Mouse (Mus musculus) hindbrain, embryonic 10.5 days (tissue): Measurements from ENCODE around the gene Wnt2. TPM values are rescaled to one million over a fixed set of nuclear protein-coding genes. Genes with fewer than 3 reads are reported as not detected.

Source experiments
- DNase-seq: peaks from one replicate; pipeline ENCODE4 v3.0.0-alpha.2; 2017; ENCODE audit warnings: low spot score
- H3K27ac ChIP-seq: fragments of 300-500 bp; sonication (generic); 2 replicates; pipeline ENCODE4 v1.5.1; 2016; ENCODE audit warnings: mild to moderate bottlenecking, moderate library complexity
- H3K27me3 ChIP-seq: fragments of 300-500 bp; sonication (generic); 2 replicates; pipeline ENCODE4 v1.6.1; 2016; ENCODE audit warnings: mild to moderate bottlenecking; ENCODE audit not compliant: poor library complexity, insufficient read depth, severe bottlenecking
- H3K36me3 ChIP-seq: fragments of 300-500 bp; sonication (generic); 2 replicates; pipeline ENCODE4 v1.6.1; 2016; ENCODE audit warnings: mild to moderate bottlenecking, moderate library complexity
- H3K4me1 ChIP-seq: fragments of 300-500 bp; sonication (generic); replicated peaks from 2 replicates; pipeline ENCODE4 v1.6.1; 2016; ENCODE audit warnings: mild to moderate bottlenecking
- H3K4me3 ChIP-seq: fragments of 300-500 bp; sonication (generic); 2 replicates; pipeline ENCODE4 v1.5.1; 2016; ENCODE audit warnings: mild to moderate bottlenecking, moderate library complexity
- H3K9me3 ChIP-seq: fragments of 300-500 bp; sonication (generic); 2 replicates; pipeline ENCODE4 v1.6.1; 2016; ENCODE audit warnings: mild to moderate bottlenecking, moderate library complexity
- WGBS: fragments of 180-500 bp; shearing (Covaris S2); methylation state at CpG from one replicate; pipeline ENCODE4 v1.1.7; 2016; 5-methylcytosine and 5-hydroxymethylcytosine counted together
- polyA plus RNA-seq: library from polyadenylated mRNA; unstranded; fragments of >200 nt; fragmentation: Nextera tagmentation; extraction: Ambion mirVana; gene quantifications from 2 replicates; pipeline ENCODE4 v1.2.1, GENCODE M21; 2016

The Wnt2 gene
- polyA plus RNA-seq, 1 experiment from 2014 or later: 1.0 TPM

- Histone ChIP-seq H3K36me3 (no peaks in the 10 kb centered on the region), H3K27me3 (no peaks in the 10 kb centered on the region), H3K4me3 (no peak overlapping the region), H3K4me1 (peaks cover 3% of the 10 kb centered on the region; the same call in 1 of the 2 replicates), H3K27ac (no peak overlapping the region), H3K9me3 (no peaks in the 10 kb centered on the region)
- DNase-seq: no peak
- WGBS: 82% methylated on average over 1 of the region's 1 CpGs
Observed at GRCm38 (mm10) chr6:17969815-17970214, 60.6 kb downstream of the Wnt2 start.

GRCm38 (mm10) chr6:17968467-17969144, 61.8 kb downstream of the Wnt2 start:
- Histone ChIP-seq H3K9me3 (no peaks in the 10 kb centered on the region), H3K27ac (0 out of 2 replicates have a peak overlapping the region, but pooled peaks have one; percentile 37), H3K27me3 (no peaks in the 10 kb centered on the region), H3K4me1 (peaks cover 4% of the 10 kb centered on the region; the same call in 1 of the 2 replicates), H3K4me3 (no peak overlapping the region), H3K36me3 (no peaks in the 10 kb centered on the region)
- DNase-seq: peak; percentile 94
- WGBS: 76% methylated on average over 1 of the region's 1 CpGs

- peaks cover 2% of the 10 kb centered on the region; the same call in 1 of the 2 replicates for H3K4me1 ChIP-seq
- H3K9me3 ChIP-seq: no peaks in the 10 kb centered on the region
- H3K27me3 ChIP-seq: no peaks in the 10 kb centered on the region
- no peak overlapping the region for H3K27ac ChIP-seq
- DNase-seq: no peak
- WGBS: 81% methylated on average over 3 of the region's 3 CpGs
- no peaks in the 10 kb centered on the region for H3K36me3 ChIP-seq
- H3K4me3 ChIP-seq: no peak overlapping the region
Observed at GRCm38 (mm10) chr6:17963455-17963854, 66.9 kb downstream of the Wnt2 start.

- no peak overlapping the region for H3K4me3 ChIP-seq
- no peaks in the 10 kb centered on the region for H3K36me3 ChIP-seq
- WGBS: 87% methylated on average over 8 of the region's 8 CpGs
- no peaks in the 10 kb centered on the region for H3K9me3 ChIP-seq
- DNase-seq: no peak
- H3K27me3 ChIP-seq: no peaks in the 10 kb centered on the region
- H3K4me1 ChIP-seq: no peaks in the 10 kb centered on the region
- H3K27ac ChIP-seq: no peak overlapping the region
Observed at GRCm38 (mm10) chr6:17951779-17952178, 78.6 kb downstream of the Wnt2 start.

- Histone ChIP-seq H3K9me3 (no peaks in the 10 kb centered on the region), H3K27me3 (no peaks in the 10 kb centered on the region), H3K36me3 (no peaks in the 10 kb centered on the region), H3K4me1 (no peaks in the 10 kb centered on the region), H3K4me3 (no peak overlapping the region), H3K27ac (no peak overlapping the region)
- no peak for DNase-seq
- 91% methylated on average over 5 of the region's 5 CpGs for WGBS
Observed at GRCm38 (mm10) chr6:17949103-17949502, 81.3 kb downstream of the Wnt2 start.

- 79% methylated on average over 11 of the region's 11 CpGs for WGBS
- Histone ChIP-seq H3K27ac (no peak overlapping the region), H3K4me1 (peaks cover 4% of the 10 kb centered on the region), H3K27me3 (no peaks in the 10 kb centered on the region), H3K36me3 (no peaks in the 10 kb centered on the region), H3K4me3 (no peak overlapping the region), H3K9me3 (no peaks in the 10 kb centered on the region)
- DNase-seq: no peak
Observed at GRCm38 (mm10) chr6:17947130-17947831, 83.1 kb downstream of the Wnt2 start.

GRCm38 (mm10) chr6:17946456-17946855, 83.9 kb downstream of the Wnt2 start:
- Histone ChIP-seq H3K36me3 (no peaks in the 10 kb centered on the region), H3K27me3 (no peaks in the 10 kb centered on the region), H3K4me1 (peaks cover 12% of the 10 kb centered on the region), H3K9me3 (no peaks in the 10 kb centered on the region), H3K4me3 (no peak overlapping the region), H3K27ac (no peak overlapping the region)
- 82% methylated on average over 5 of the region's 5 CpGs for WGBS
- DNase-seq: no peak

- Histone ChIP-seq H3K27ac (no peak overlapping the region), H3K4me3 (no peak overlapping the region), H3K9me3 (no peaks in the 10 kb centered on the region), H3K36me3 (peaks cover 12% of the 10 kb centered on the region), H3K4me1 (peaks cover 15% of the 10 kb centered on the region), H3K27me3 (no peaks in the 10 kb centered on the region)
- no peak for DNase-seq
- WGBS: 87% methylated on average over 9 of the region's 9 CpGs
Observed at GRCm38 (mm10) chr6:17943877-17944617, 86.3 kb downstream of the Wnt2 start.

- Histone ChIP-seq H3K9me3 (no peaks in the 10 kb centered on the region), H3K27me3 (no peaks in the 10 kb centered on the region), H3K27ac (peak overlapping the region; percentile 23; the same call in 1 of the 2 replicates), H3K36me3 (peaks cover 23% of the 10 kb centered on the region), H3K4me1 (peaks cover 24% of the 10 kb centered on the region), H3K4me3 (no peak overlapping the region)
- peak; percentile 16 for DNase-seq
- whole genome bisulfite sequencing: 43% methylated on average over 7 of the region's 7 CpGs
Observed at GRCm38 (mm10) chr6:17942344-17942743, 88.0 kb downstream of the Wnt2 start.

- no peaks in the 10 kb centered on the region for H3K9me3 ChIP-seq
- peaks cover 23% of the 10 kb centered on the region for H3K36me3 ChIP-seq
- WGBS: 23% methylated on average over 2 of the region's 2 CpGs
- H3K27ac ChIP-seq: peak overlapping the region; percentile 23; the same call in 1 of the 2 replicates
- no peak overlapping the region for H3K4me3 ChIP-seq
- H3K4me1 ChIP-seq: peaks cover 24% of the 10 kb centered on the region
- H3K27me3 ChIP-seq: no peaks in the 10 kb centered on the region
- DNase-seq: peak; percentile 31
Observed at GRCm38 (mm10) chr6:17941916-17942315, 88.5 kb downstream of the Wnt2 start.
